Mouse (Mus musculus): Measurements from ENCODE around the gene Nphs2. TPM values are rescaled to one million over a fixed set of nuclear protein-coding genes. Genes with fewer than 3 reads are reported as not detected.
"Not testable (repeated sequence)": the region's sequence is repeated elsewhere in the genome, so short reads cannot be mapped to it uniquely, and the experiment has no call there.

Gene Nphs2
- polyA plus RNA-seq, 1 experiment from 2014 or later: not detected

DNA sequence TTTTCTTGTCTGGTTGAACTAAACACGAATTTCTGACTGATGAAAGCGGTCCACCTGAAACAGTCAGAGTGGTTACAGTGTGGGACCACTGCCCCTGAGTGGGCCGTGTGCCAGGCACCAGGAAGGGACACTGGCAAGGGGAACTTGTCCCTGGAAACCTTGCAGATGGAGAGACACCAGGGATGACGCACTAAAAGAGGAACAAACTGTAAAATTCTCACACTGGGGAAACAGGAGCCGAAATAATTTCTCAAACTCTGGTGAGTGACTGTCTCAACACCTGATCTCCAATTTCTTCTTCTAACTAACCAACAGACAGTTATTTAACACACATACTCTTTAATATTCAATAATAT, 25.0 kb upstream of the Nphs2 start:
- Histone ChIP-seq H3K9ac (ENCODE audit: low read depth, low read length) (no peak overlapping the region), H3K4me3 (ENCODE audit: low read length) (no peak overlapping the region), H3K4me2 (ENCODE audit: low read depth, low read length) (no peak overlapping the region), H3K4me1 (ENCODE audit: control insufficient read depth, insufficient read depth, low read length) (no peaks in the 10 kb centered on the region), H3K36me3 (ENCODE audit: control insufficient read depth, insufficient read depth, low read length) (no peaks in the 10 kb centered on the region), H3K9me3 (ENCODE audit: control insufficient read depth, low read length) (no peaks in the 10 kb centered on the region), H3K27ac (ENCODE audit: low read length) (no peak overlapping the region), H3K27me3 (replicated peaks; ENCODE audit: control insufficient read depth, insufficient read depth, low read length) (no peaks in the 10 kb centered on the region)
- WGBS: 83% methylated on average over 5 of the region's 5 CpGs
- ATAC-seq: no peak

DNA sequence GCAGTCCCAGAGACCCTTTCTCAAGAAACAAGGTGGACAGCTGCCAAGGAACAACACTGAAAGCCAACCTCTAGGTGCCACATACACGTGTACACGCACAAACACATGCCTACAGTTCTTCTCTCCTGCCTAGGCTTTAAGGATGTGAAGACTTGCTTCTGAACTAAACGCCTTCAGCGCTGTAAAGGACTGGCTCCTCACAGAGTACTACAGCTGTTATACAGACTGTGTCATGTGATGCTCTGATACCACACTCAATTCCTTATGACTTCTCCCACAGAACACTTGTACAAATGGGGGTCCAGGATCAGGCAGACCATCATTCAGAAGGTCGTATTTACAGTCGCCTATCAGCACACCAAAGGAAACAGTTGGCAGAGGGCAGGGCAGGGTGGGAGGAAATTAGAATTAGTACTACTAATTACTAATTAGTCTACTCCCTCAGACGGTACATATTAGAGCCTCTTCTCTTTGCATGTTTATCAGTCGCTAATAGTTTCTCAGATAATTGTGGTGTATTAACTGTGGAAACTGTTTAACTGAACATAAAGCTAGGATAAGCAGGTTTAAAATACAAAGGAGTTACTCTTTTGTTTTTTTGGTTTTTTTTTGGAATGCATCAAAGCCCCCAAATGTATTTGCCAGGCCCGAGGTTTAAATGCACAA, 21.8 kb upstream of the Nphs2 start:
- H3K4me1 ChIP-seq (ENCODE audit: control insufficient read depth, insufficient read depth, low read length): no peaks in the 10 kb centered on the region
- no peak overlapping the region for H3K4me2 ChIP-seq (ENCODE audit: low read depth, low read length)
- no peaks in the 10 kb centered on the region for H3K9me3 ChIP-seq (ENCODE audit: control insufficient read depth, low read length)
- no peak overlapping the region for H3K27ac ChIP-seq (ENCODE audit: low read length)
- 83% methylated on average over 9 of the region's 9 CpGs for WGBS
- H3K27me3 ChIP-seq (replicated peaks; ENCODE audit: control insufficient read depth, insufficient read depth, low read length): no peaks in the 10 kb centered on the region
- H3K9ac ChIP-seq (ENCODE audit: low read depth, low read length): no peak overlapping the region
- no peak overlapping the region for H3K4me3 ChIP-seq (ENCODE audit: low read length)
- H3K36me3 ChIP-seq (ENCODE audit: control insufficient read depth, insufficient read depth, low read length): no peaks in the 10 kb centered on the region
- no peak for ATAC-seq

DNA sequence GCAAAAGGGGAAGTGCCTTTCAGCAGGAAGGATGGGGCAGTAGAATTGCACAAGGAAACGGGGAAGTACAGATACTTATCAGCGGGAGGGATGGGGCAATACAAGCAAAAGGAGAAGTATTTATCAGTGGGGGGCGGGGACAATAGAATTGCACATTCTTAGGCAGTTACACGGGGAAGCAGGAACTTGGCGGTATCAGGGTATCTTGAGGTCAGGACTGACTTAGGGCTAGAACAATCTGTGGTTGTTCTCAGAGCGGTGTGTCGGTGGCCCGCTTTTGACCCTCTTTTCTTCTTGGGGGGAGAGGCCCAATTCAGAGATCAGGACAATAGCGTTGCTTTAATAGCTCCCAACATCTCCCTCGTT, 21.3 kb upstream of the Nphs2 start:
- H3K4me2 ChIP-seq (ENCODE audit: low read depth, low read length); ATAC-seq; H3K27me3 ChIP-seq (replicated peaks; ENCODE audit: control insufficient read depth, insufficient read depth, low read length); H3K9me3 ChIP-seq (ENCODE audit: control insufficient read depth, low read length); H3K4me3 ChIP-seq (ENCODE audit: low read length); H3K9ac ChIP-seq (ENCODE audit: low read depth, low read length); H3K27ac ChIP-seq (ENCODE audit: low read length); H3K4me1 ChIP-seq (ENCODE audit: control insufficient read depth, insufficient read depth, low read length); H3K36me3 ChIP-seq (ENCODE audit: control insufficient read depth, insufficient read depth, low read length): not testable (repeated sequence)
- WGBS: 62% methylated on average over 9 of the region's 10 CpGs

DNA sequence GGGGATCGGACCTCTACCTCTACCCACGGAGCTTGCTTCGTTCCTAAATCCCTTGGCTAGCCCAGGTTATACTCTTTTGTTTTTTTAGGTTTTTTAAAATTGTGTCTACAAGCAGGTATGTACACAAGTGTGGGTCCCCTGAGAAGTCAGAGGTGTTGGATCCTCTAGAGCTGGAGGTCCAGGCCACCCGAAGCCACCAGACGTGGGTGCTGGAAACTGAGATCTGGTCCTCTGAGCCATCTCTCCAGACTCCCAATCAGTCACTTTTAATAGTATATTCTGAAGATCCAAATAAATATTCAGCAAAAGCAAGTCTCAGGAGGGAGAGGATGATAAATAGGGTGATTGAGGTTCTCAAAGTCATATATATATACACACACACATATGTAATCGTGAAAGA, 20.5 kb upstream of the Nphs2 start:
- WGBS: 93% methylated on average over 6 of the region's 6 CpGs
- H3K4me1 ChIP-seq (ENCODE audit: control insufficient read depth, insufficient read depth, low read length): no peaks in the 10 kb centered on the region
- no peak overlapping the region for H3K4me3 ChIP-seq (ENCODE audit: low read length)
- H3K27me3 ChIP-seq (replicated peaks; ENCODE audit: control insufficient read depth, insufficient read depth, low read length): no peaks in the 10 kb centered on the region
- H3K9me3 ChIP-seq (ENCODE audit: control insufficient read depth, low read length): no peaks in the 10 kb centered on the region
- H3K4me2 ChIP-seq (ENCODE audit: low read depth, low read length): no peak overlapping the region
- H3K27ac ChIP-seq (ENCODE audit: low read length): no peak overlapping the region
- H3K36me3 ChIP-seq (ENCODE audit: control insufficient read depth, insufficient read depth, low read length): no peaks in the 10 kb centered on the region
- no peak for ATAC-seq
- no peak overlapping the region for H3K9ac ChIP-seq (ENCODE audit: low read depth, low read length)

DNA sequence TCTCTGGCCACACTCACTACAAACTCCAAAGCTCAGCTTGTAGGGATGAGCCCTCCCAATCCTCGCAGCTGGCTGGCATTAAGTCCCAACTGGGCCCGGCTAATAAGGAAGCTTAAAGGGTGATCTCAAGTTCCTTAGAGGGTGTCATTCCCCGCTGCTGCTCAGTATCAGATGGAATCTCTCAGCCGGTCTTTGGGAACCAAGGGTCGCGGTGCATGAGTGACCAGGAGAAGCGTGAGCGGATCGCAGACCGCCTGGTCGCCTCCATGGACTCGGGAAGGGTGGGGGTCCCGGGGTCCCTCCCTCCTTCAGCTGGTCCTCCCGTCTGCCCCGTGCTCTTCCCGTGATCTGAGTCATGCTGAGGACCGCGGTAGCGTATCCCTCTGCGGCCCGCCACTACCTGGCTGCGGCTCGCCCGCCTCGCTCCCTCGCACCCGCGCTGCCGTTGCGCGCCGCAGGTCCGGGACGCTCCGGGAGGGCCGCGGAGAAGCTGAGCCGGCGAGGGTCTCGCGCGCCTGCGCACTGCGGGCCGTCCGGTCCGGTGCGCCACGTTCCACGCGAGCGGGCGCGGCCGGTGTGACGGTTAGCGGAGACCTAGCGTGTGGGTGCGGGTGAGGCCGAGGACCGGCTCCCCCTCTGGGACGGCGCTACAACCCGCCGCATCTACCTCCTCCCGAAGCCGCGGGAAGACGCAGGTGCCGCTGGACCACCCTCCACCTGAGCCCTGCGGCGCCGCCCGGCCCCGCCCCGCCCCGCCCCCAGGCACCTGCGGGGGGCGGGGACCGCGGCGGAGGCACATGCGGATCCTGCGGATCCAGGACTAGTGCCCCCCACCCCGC, 7.4 kb upstream of the Nphs2 start, which contains the start of gene Tdrd5:
Tdrd5 (minus strand) TSS at position 754 of the 839 bp plus-strand sequence.
- H3K27me3 ChIP-seq (replicated peaks; ENCODE audit: control insufficient read depth, insufficient read depth, low read length): peaks cover 20% of the 10 kb centered on the region; the same call in 1 of the 2 replicates
- peak within 1 kb of the TSS; percentile 67 for H3K4me3 ChIP-seq (ENCODE audit: low read length)
- peak; percentile 75 for ATAC-seq
- H3K36me3 ChIP-seq (ENCODE audit: control insufficient read depth, insufficient read depth, low read length): no peaks in the 10 kb centered on the region
- WGBS: under 1% methylated on average over 83 of the region's 85 CpGs
- H3K27ac ChIP-seq (ENCODE audit: low read length): no peak within 1 kb of the TSS
- no peaks in the 10 kb centered on the region for H3K9me3 ChIP-seq (ENCODE audit: control insufficient read depth, low read length)
- H3K4me2 ChIP-seq (ENCODE audit: low read depth, low read length): peak within 1 kb of the TSS; percentile 99
- H3K4me1 ChIP-seq (ENCODE audit: control insufficient read depth, insufficient read depth, low read length): 0 out of 2 replicates have a peak, but pooled peaks cover 4% of the 10 kb centered on the region
- peak within 1 kb of the TSS; percentile 61 for H3K9ac ChIP-seq (ENCODE audit: low read depth, low read length)

DNA sequence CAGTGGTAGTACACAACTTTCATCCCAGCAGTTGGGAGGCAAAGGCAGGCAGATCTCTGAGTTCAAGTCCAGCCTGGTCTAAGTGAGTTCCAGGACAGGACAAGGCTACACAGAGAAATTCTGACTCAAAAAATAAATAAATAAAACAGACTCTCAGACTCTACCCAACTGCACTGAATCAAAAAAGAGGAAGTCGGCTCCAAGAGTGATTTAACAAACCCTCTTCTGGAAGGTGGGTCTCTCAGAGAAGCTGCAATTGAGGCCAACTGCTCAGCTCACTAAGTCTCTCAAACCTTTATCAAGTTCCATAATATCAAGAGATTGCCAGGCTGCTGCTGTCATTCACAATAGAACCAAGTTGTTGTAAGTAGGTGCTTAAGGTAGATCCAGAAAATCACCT, 1.9 kb upstream of the Nphs2 start:
- H3K36me3 ChIP-seq (ENCODE audit: control insufficient read depth, insufficient read depth, low read length): no peaks in the 10 kb centered on the region
- H3K4me3 ChIP-seq (ENCODE audit: low read length): no peak overlapping the region
- no peak overlapping the region for H3K27ac ChIP-seq (ENCODE audit: low read length)
- H3K4me2 ChIP-seq (ENCODE audit: low read depth, low read length): no peak overlapping the region
- no peak for ATAC-seq
- no peak overlapping the region for H3K9ac ChIP-seq (ENCODE audit: low read depth, low read length)
- no peaks in the 10 kb centered on the region for H3K9me3 ChIP-seq (ENCODE audit: control insufficient read depth, low read length)
- H3K4me1 ChIP-seq (ENCODE audit: control insufficient read depth, insufficient read depth, low read length): no peaks in the 10 kb centered on the region
- H3K27me3 ChIP-seq (replicated peaks; ENCODE audit: control insufficient read depth, insufficient read depth, low read length): peaks cover 30% of the 10 kb centered on the region
- WGBS: 81% methylated on average over 1 of the region's 1 CpGs

DNA sequence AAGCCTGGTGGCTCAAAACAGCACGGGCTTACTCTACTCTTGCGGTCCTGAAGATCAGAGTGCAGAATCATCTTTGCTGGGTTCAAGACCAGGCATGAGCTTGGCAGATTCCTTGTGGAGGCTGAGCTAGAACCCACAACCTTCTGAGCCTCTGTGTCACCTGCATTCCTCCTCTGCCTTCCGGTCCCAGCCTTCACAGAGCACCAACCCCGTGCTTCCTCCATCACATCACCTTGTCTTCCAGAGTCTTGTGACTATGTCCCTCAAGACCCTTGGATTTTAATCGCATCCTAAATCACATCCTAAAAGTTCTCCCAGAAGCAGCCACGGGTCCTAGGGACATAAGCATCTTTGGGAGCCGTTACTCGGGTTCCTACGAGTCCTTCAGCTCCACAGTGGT, 12.6 kb downstream of the Nphs2 start:
- Histone ChIP-seq H3K9me3 (ENCODE audit: control insufficient read depth, low read length) (no peaks in the 10 kb centered on the region), H3K4me3 (ENCODE audit: low read length) (no peak overlapping the region), H3K9ac (ENCODE audit: low read depth, low read length) (no peak overlapping the region), H3K27me3 (replicated peaks; ENCODE audit: control insufficient read depth, insufficient read depth, low read length) (no peaks in the 10 kb centered on the region), H3K27ac (ENCODE audit: low read length) (no peak overlapping the region), H3K4me1 (ENCODE audit: control insufficient read depth, insufficient read depth, low read length) (no peaks in the 10 kb centered on the region), H3K36me3 (ENCODE audit: control insufficient read depth, insufficient read depth, low read length) (no peaks in the 10 kb centered on the region), H3K4me2 (ENCODE audit: low read depth, low read length) (no peak overlapping the region)
- ATAC-seq: no peak
- 82% methylated on average over 9 of the region's 9 CpGs for WGBS

DNA sequence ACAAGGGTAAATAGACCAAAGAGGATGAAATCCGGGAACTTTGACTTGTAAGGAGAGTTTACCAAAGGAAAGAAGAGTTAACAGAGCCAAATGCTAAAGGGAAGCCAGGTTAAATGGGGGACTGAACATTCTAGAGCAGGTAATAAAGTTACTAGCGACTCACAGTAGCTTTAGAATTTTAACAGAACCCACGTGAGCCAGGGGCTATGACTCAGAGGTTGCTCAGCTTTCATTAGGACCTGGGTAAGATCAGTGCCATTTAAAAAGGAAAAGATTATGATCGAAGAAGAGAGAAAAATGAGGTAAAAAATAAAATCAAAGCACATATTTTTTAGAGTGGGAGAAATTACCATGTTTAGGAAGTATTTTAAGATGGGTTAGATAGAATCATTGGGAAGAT, 30.3 kb downstream of the Nphs2 start:
- no peaks in the 10 kb centered on the region for H3K36me3 ChIP-seq (ENCODE audit: control insufficient read depth, insufficient read depth, low read length)
- H3K4me1 ChIP-seq (ENCODE audit: control insufficient read depth, insufficient read depth, low read length): no peaks in the 10 kb centered on the region
- ATAC-seq: no peak
- H3K4me3 ChIP-seq (ENCODE audit: low read length): no peak overlapping the region
- WGBS: 75% methylated on average over 4 of the region's 4 CpGs
- no peaks in the 10 kb centered on the region for H3K27me3 ChIP-seq (replicated peaks; ENCODE audit: control insufficient read depth, insufficient read depth, low read length)
- H3K27ac ChIP-seq (ENCODE audit: low read length): no peak overlapping the region
- H3K9ac ChIP-seq (ENCODE audit: low read depth, low read length): no peak overlapping the region
- H3K4me2 ChIP-seq (ENCODE audit: low read depth, low read length): no peak overlapping the region
- H3K9me3 ChIP-seq (ENCODE audit: control insufficient read depth, low read length): no peaks in the 10 kb centered on the region

DNA sequence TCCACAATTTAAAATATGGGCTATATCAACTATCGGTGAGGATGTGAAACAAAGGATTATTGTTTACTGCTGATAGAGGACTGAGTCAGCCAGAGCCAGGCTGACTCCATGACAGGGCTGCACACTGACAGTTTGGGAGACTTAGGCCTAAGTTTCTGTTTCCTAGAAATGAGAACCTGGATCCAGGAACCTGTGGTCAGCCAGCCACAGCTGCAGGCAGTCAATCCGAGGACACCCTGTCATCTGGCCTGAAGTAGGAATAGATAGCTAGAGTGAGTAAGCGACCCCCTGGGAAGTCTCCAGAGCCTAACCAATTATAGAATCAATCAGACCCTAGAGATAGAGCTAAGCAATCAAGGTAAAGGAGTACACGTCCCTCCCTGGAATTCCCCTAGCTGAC, 33.9 kb downstream of the Nphs2 start:
- Histone ChIP-seq H3K9ac (ENCODE audit: low read depth, low read length) (no peak overlapping the region), H3K4me1 (ENCODE audit: control insufficient read depth, insufficient read depth, low read length) (no peaks in the 10 kb centered on the region), H3K4me2 (ENCODE audit: low read depth, low read length) (no peak overlapping the region), H3K27ac (ENCODE audit: low read length) (no peak overlapping the region), H3K36me3 (ENCODE audit: control insufficient read depth, insufficient read depth, low read length) (no peaks in the 10 kb centered on the region), H3K4me3 (ENCODE audit: low read length) (no peak overlapping the region), H3K9me3 (ENCODE audit: control insufficient read depth, low read length) (no peaks in the 10 kb centered on the region), H3K27me3 (replicated peaks; ENCODE audit: control insufficient read depth, insufficient read depth, low read length) (no peaks in the 10 kb centered on the region)
- no peak for ATAC-seq
- WGBS: 62% methylated on average over 4 of the region's 4 CpGs
